Comparison of ENCODE assay signal across 16 mouse cellular contexts in the genomic region with DNA sequence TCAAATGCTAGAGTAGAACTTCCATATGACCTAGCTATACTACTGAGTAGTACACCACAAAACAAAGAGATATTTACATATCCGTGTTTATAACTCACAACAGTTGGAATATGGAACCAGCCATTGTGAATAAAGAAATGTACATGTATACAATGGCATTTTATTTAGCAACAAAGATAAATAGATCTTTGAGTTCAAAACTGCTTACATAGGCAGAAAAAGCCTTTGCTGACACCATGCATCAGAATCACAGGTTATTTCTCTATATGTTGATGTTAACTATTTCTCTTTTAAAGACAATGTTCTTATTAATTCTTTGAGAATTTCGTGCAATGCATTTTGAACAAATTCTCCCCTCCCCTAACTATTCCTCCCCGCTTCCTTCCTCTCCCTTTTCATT.
"Had no signal": no experiment of that assay in that cellular context is flagged by ENCODE, and none has a peak within 500 bp of the region (broad histone marks: within the 10 kb centered on the region; RNA-seq: fewer than 3 reads in every experiment).

No protein-coding gene starts in this region.

- H3K9me3 ChIP-seq: neural tube, embryonic 12.5 days; neural tube, embryonic 13.5 days; neural tube, embryonic 15.5 days; stomach, embryonic 15.5 days had no signal

- H3K9ac ChIP-seq: neural tube, embryonic 12.5 days; neural tube, embryonic 13.5 days; neural tube, embryonic 15.5 days; stomach, embryonic 15.5 days had no signal

- DNase-seq: retina, postnatal 1 day; right cerebral cortex, adult 18-20 months; right cerebral cortex, postnatal 14 days; right cerebral cortex, postnatal 25 days; right cerebral cortex, postnatal 4 days; spleen, adult 18-20 months; thymus, adult 18-20 months; thymus, postnatal 14 days; thymus, postnatal 25 days; thymus, postnatal 36 days; thymus, postnatal 4 days had no signal

- H3K27ac ChIP-seq: neural tube, embryonic 12.5 days; neural tube, embryonic 13.5 days; neural tube, embryonic 15.5 days; stomach, embryonic 15.5 days; stomach, postnatal 0 days had no signal

- H3K27me3 ChIP-seq: neural tube, embryonic 12.5 days; neural tube, embryonic 13.5 days; neural tube, embryonic 15.5 days; stomach, embryonic 15.5 days had no signal

- H3K4me1 ChIP-seq: neural tube, embryonic 12.5 days; neural tube, embryonic 13.5 days; neural tube, embryonic 15.5 days; stomach, embryonic 15.5 days had no signal

- H3K4me2 ChIP-seq: neural tube, embryonic 12.5 days; neural tube, embryonic 13.5 days; neural tube, embryonic 15.5 days; stomach, embryonic 15.5 days had no signal

- H3K36me3 ChIP-seq: neural tube, embryonic 12.5 days; neural tube, embryonic 13.5 days; neural tube, embryonic 15.5 days; stomach, embryonic 15.5 days had no signal

- H3K4me3 ChIP-seq: neural tube, embryonic 12.5 days; neural tube, embryonic 13.5 days; neural tube, embryonic 15.5 days; stomach, embryonic 15.5 days had no signal
